Mouse (Mus musculus): ENCODE measurements around the gene Arid3a.
"Not testable (repeated sequence)": the region's sequence is repeated elsewhere in the genome, so short reads cannot be mapped to it uniquely, and the experiment has no call there.

Gene Arid3a

GRCm38 (mm10) chr10:79926491-79927323 lies at the start of gene Arid3a:
TSS of gene Arid3a (plus strand) at chr10:79927043.
- peak; percentile 91 to 94 for DNase-seq

DNA sequence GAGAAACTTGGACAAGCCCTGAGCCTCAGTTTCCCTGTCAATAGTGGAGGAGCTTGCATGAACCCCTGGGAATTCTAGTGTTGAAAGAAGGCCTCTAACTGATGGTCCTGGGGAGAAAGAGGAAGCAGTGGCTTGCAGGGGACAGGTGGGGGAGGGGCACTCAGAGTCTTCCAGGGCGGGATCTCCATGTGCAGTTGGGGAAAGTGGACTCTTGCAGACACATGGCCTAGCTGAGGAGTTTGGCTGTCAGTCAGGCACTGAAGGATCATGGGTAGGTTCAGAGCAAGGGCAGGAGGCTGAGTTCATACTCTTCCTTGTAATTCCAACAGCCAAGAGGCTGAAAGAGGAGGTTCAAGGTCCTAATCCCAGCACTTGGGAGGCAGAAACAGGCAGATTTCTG lies 49.7 kb upstream of the Arid3a start:
- DNase-seq = no peak

DNA sequence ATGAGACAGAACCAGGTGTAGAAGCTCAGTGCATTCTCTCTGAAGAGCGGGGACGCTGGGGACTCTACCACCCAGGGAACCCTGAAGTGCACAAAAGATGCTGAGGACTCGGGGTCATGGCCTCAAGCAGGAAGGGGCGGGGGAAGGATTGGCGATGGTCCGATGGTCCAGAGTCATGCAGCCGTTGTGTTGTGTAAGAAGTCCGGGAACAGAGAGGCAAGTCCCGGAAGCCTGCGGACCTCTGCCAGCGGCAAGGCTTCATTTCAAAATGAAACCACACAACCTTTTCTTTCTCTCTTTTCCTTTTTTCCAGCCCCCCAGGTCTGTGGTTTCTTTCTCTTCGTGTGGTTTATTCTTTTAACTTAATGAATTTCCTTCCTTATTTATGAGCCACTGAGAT lies 49.1 kb upstream of the Arid3a start:
- no peak for DNase-seq

DNA sequence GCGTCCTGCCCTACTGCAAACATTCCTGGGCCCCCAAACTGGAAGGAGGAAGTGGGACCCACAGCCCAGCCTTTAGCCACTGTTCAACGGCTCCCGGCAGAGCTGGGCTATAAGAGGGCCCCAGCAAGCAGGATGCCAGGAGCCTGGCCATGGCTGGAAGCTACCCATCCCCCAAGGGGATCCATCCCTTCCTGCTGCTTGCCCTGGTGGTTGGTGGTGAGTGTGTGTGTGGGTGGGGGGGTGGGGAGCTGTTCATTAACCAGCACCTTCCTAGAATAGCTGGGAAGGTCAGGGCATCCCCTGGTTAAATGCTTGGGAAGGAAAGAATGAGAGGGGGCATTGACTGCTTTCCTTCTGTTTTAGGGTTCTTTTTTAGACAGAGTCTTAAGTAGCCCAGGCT lies 47.3 kb upstream of the Arid3a start:
- DNase-seq = no peak

DNA sequence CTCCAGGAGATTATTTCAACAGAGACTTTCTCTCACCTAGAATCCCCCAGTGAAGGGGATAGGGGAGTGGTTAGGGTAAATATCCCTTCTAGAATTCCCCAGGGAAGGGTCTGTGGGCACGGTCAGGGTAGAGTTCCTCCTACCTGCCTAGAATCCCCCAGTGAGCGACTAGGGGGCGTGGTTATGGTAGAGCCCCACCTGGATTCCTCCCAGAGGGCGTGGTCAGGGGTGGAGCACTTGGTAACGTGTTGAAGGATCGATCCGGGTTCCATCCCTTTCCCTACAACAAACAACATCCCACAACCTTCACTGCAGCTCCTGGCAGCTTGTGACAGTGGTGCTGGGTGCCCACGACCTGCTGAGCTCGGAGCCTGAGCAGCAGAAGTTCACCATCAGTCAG lies 46.1 kb upstream of the Arid3a start:
- DNase-seq = peak in 1 of 2 experiments; percentile 45

DNA sequence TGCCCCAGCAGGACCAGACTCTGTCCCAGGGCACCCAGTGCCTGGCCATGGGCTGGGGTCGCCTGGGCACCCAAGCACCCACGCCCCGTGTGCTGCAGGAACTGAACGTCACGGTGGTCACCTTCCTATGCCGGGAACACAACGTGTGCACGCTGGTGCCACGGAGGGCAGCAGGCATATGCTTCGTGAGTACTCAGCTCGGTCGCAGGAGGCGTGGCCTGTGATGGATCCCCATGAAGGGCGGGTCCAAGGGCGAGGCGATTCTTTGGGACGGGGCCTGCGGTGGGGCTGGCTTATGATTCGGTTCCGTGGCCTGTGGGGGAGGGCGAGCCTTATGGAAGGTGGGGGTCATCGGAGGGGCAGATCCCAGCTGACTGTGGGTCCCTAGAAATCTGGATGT lies 44.9 kb upstream of the Arid3a start:
- DNase-seq = peak in 1 of 2 experiments; percentile 43

GRCm38 (mm10) chr10:79883297-79884084 lies 43.4 kb upstream of the Arid3a start:
- DNase-seq = peak; percentile 90 to 93

DNA sequence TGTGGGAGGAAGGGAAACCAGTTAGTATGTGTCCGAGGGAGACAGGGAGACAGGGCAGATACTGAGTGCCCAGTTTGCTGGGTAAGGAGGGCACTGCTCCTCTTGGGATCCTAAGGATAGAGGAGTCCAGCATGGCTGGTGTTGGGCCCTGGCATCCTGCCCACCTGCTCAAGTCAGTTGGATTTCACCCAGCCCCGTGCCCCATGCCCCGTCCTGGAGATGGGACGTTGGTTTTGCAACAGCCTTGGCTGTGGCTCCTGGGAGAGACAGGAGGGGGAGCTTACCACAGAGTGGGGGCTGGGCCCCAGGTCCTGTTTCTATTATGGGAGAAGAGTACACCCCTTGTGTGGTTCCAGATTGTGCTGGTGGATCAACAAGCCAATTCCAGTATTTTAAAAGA lies 42.4 kb upstream of the Arid3a start:
- peak; percentile 75 to 78 for DNase-seq

- not testable (repeated sequence) for DNase-seq
Observed at GRCm38 (mm10) chr10:79884938-79885337, 41.9 kb upstream of the Arid3a start.

DNA sequence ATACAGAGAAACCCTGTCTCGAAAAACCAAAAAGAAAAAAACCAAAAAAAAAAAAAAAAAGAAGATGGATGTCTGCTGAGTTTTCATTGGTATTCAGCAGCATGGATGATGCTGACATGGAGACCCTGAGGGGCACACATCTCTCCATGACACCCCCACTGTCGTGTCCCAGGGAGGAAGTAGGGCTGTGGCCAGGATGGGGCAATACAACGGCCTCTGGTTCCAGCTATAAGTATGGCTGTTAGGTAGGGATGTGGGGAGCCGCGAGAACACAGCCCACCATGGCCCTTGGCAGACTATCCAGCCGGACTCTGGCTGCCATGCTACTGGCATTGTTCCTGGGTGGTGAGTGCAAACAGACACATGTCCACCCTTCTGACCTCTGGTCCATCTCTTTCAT lies 40.8 kb upstream of the Arid3a start, which contains the start of gene Elane:
TSS of gene Elane (plus strand) at position 194 of the 400 bp plus-strand sequence.
- DNase-seq = no peak

DNA sequence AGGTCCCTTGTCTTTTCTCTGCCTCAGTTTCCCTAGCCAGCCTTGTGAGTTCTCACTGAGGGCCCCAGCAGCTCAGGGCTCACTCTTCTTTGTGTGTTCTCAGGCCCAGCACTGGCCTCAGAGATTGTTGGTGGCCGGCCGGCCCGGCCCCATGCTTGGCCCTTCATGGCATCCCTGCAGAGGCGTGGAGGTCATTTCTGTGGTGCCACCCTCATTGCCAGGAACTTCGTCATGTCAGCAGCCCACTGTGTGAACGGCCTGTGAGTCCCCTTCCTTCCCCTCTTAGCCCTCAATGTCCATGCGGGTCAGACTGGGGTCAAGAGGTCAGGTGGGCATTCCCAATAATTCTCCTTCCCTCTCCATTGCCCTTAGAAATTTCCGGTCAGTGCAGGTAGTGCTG lies 40.2 kb upstream of the Arid3a start:
- DNase-seq = no peak

DNA sequence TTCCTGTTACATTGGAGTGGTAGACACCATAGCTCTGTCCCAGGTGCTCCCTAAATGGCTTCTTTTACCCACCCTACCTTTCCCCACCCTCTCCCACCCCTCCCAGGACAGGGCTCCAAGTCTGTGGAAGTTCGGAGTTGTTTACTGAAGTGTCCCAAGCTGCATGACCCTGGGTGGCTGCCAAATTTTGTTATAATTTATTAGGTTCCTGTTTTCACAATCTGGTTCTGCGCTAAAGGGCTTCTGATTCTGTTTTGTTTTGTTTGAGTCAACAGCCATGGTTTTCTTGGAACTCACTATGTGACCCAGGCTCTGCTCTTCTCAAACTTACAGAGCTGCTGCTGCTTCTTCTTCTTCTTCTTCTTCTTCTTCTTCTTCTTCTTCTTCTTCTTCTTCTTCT lies 37.5 kb upstream of the Arid3a start:
- DNase-seq = no peak

DNA sequence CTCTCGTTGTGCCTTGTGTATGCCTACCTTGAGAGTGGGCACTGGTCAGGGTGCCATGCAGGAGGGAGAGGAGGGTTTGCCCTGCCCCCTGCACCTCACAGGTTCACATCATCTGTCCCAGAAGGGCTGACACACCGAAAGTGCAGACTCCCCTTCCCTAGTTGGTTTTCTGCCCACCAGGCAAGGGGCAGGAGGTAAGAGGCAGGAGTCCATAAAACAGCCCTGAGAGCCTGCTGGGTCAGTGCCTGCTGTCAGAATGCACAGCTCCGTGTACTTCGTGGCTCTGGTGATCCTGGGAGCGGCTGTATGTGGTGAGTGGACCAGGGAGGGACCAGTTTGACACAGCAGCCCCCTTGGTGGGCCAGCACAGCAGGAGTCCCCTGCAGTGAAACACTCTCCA lies 36.2 kb upstream of the Arid3a start, which contains the start of gene Cfd:
TSS of gene Cfd (plus strand) at position 184 of the 400 bp plus-strand sequence.
- no peak for DNase-seq

DNA sequence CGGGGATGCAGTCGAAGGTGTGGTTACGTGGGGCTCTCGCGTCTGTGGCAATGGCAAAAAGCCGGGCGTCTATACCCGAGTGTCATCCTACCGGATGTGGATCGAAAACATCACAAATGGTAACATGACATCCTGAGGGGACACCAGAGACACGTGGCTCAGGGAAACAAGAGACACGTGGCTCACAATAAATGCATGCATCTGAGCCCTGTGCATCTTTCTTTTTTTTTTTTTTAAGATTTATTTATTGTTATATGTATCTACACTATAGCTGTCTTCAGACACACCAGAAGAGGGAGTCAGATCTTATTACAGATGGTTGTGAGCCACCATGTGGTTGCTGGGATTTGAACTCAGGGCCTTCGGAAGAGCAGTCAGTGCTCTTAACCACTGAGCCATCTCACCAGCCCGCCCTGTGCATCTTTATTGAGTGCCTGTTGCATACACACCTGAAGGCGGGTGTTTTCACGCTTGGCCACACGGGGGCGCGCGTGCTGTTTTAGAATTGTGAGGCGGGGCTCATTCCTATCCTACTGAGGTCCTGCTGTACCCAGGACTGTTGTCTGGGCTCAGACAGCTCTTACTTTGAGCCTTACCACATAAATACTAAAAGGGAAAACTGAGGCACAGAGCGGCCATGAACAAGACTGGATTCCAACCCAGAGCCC lies 34.3 kb upstream of the Arid3a start:
- peak; percentile 94 to 95 for DNase-seq

DNA sequence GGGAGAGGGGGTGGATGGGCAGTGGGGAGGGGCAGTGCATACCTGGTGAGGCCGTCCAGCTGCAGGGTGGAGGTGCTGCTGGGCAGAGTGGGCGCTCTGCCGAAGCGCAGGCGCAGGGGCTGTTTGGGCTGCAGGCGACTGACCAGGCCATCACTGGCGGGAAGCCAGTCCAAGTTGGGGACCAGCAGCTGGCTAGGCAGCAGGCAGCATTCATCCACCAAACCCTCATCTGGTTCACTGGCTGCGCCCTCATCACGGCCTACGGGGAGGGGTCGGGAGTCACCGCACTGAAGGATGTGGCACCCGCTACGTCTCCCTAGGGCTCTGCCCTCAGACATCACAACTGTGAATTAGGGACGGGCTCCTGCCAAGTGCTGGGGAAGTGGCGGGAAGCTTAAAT lies 30.5 kb upstream of the Arid3a start:
- peak; percentile 63 to 68 for DNase-seq

DNA sequence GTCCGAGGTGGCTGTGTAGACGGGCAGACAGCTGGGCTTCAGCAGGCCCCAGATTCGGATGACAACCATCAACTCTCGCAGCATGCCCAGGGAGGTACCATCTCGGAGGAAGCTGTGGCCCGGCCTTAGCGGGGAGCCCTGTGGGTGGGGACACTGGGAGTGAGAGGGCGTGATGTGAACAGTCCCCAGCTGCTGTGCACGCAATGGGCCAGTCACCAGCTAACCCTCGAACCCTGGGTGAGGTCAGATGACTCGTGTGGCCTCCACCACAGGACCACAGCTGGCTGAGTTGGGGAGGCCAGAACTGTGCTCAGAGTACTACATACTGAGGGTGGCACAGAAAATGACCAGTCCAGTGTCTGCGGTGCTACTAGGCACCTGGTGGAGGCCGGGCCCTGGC lies 30.0 kb upstream of the Arid3a start:
- no peak for DNase-seq

DNA sequence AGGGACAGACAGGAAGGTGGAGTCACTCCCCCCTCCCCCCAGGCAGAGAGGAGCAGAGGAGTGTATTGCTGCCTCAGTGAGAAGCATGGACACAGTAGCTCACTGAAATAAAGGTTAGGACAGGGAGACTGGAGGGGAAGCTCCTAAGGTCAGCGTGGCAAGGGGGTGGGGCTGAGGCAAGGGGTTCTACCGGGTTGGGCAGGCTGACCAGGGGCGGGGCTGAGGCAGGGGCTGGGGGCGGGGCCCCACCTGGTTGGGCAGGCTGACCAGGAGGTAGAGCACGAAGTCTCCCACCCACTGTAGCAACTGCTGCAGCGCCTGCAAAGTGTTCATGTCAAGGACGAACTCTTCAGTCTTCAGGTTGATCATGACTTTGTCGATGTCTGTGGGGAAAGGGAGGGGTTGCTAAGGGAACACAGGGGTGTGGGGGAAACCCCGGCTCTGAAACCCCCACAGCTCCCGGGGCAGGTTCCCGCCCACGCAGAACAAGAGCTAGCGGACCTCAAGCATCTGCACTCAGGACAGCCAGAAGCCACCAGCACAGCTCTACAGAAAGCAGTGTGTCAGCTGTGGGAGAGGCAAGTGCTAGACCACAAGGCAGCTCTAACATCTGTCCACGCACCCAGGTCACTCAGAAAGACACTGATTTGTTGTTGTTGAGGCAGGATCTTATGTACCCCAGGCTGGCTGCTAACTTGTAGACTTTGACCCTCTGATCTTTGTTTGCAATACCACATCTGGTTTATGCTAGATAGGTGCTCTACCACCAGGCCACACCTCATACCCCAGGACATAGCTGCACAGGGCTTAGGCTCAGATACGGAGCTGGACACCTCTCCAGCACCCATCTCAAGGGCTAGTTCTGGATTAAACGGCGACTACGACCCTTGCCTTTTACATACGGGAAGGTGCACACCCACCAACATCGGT lies 29.3 kb upstream of the Arid3a start:
- DNase-seq = no peak

GRCm38 (mm10) chr10:79900951-79901410 lies 25.9 kb upstream of the Arid3a start:
- peak; percentile 66 to 80 for DNase-seq

- DNase-seq = peak in 1 of 2 experiments; percentile 30
Observed at GRCm38 (mm10) chr10:79906712-79907111, 20.1 kb upstream of the Arid3a start.

GRCm38 (mm10) chr10:79907415-79907814 lies 19.4 kb upstream of the Arid3a start:
- peak in 1 of 2 experiments; percentile 13 for DNase-seq

GRCm38 (mm10) chr10:79908167-79909091 lies 18.4 kb upstream of the Arid3a start, which contains the start of gene Med16:
TSS of gene Med16 (minus strand) at chr10:79908923.
- DNase-seq = peak; percentile 98

All from cerebellum, postnatal 10 days (tissue).